Mouse (Mus musculus) midbrain, postnatal 0 days (tissue): ENCODE measurements at regions not wholly inside any gene's neighbourhood (a gene's known extent, or its start where the extent isn't known, plus 50 kb on each side); places are given as distances from the start of the nearest gene placed in this dataset.
A peak's percentile ranks its signal among the peaks of the same experiment; 100 is the strongest.

Experiments used
- ATAC-seq: fragments of 200-750 bp; cut with Nextera tagmentation; 2 replicates; pipeline ENCODE4 v1.8.0; 2017; ENCODE audit warnings: moderate number of reproducible peaks, mild to moderate bottlenecking, moderate TSS enrichment, moderate library complexity; ENCODE audit not compliant: low FRiP score
- DNase-seq: peaks from one replicate; pipeline ENCODE4 v3.0.0-alpha.2; 2015; ENCODE audit warnings: low spot score
- H3K27ac ChIP-seq: fragments of 300-500 bp; sonication (generic); 2 replicates; pipeline ENCODE4 v1.5.1; 2014; ENCODE audit warnings: low read depth, mild to moderate bottlenecking, low read length, mixed read lengths
- H3K27me3 ChIP-seq: fragments of 300-500 bp; sonication (generic); 2 replicates; pipeline ENCODE4 v1.6.1; 2014; ENCODE audit warnings: low read length, control low read depth, mixed read lengths; ENCODE audit not compliant: insufficient read depth
- H3K36me3 ChIP-seq: fragments of 300-500 bp; sonication (generic); 2 replicates; pipeline ENCODE4 v1.6.1; 2014; ENCODE audit warnings: low read length, control low read depth, mixed read lengths; ENCODE audit not compliant: insufficient read depth
- H3K4me1 ChIP-seq: fragments of 300-500 bp; sonication (generic); 2 replicates; pipeline ENCODE4 v1.6.1; 2014; ENCODE audit warnings: mild to moderate bottlenecking, control low read depth, antibody characterized with exemption, low read length, mixed read lengths; ENCODE audit not compliant: insufficient read depth
- H3K4me2 ChIP-seq: fragments of 300-500 bp; sonication (generic); 2 replicates; pipeline ENCODE4 v1.6.1; 2014; ENCODE audit warnings: low read depth, mild to moderate bottlenecking, low read length, mixed read lengths; ENCODE audit not compliant: poor library complexity, severe bottlenecking
- H3K4me3 ChIP-seq: fragments of 300-500 bp; sonication (generic); 2 replicates; pipeline ENCODE4 v1.5.1; 2014; ENCODE audit warnings: low read depth, mild to moderate bottlenecking, low read length, moderate library complexity
- H3K9ac ChIP-seq: fragments of 300-500 bp; sonication (generic); replicated peaks from 2 replicates; pipeline ENCODE4 v1.6.1; 2014; ENCODE audit warnings: mild to moderate bottlenecking, low read length, moderate library complexity, mixed read lengths; ENCODE audit not compliant: poor library complexity, severe bottlenecking
- H3K9me3 ChIP-seq: fragments of 300-500 bp; sonication (generic); 2 replicates; pipeline ENCODE4 v1.6.1; 2016; ENCODE audit warnings: low read length, control low read depth
- CTCF ChIP-seq: IDR thresholded peaks from 2 replicates; pipeline ENCODE4 v1.5.1; 2016; ENCODE audit warnings: antibody characterized with exemption, mild to moderate bottlenecking
- WGBS: fragments of 180-500 bp; shearing (Covaris S2); extraction: QIAGEN DNeasy Blood & Tissue Kit; methylation state at CpG from one replicate; pipeline ENCODE4 v1.1.7; 2014; 5-methylcytosine and 5-hydroxymethylcytosine counted together

DNA sequence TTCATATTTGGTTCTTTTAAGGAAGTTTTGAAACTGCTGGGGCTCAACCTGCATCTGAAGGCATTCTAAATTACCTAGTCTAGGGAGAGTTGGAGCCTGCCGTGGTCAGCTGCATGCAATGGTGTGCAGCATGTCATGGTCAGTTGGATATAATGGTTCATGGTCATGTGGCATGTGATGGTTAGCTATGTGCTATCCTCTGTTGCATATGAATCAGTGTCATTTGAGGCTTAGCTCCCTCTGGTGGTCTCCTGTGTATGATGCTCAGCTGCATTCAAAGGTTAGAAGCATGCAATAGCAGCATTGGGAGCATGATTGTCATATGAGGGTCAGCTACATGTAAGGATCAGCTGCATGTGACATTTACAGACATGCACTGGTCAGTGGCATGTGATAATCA lies 1894.0 kb upstream of the Lrrc6 start:
- WGBS, result 78% methylated on average over 1 of the region's 1 CpGs
- Histone ChIP-seq H3K27me3 (no peaks in the 10 kb centered on the region), H3K4me2 (no peak overlapping the region), H3K9ac (no peak overlapping the region), H3K36me3 (no peaks in the 10 kb centered on the region), H3K9me3 (no peaks in the 10 kb centered on the region), H3K27ac (no peak overlapping the region), H3K4me1 (no peaks in the 10 kb centered on the region), H3K4me3 (no peak overlapping the region)
- TF ChIP-seq CTCF, result peak; percentile 70
- DNase-seq, result peak; percentile 26
- ATAC-seq, result no peak

GRCm38 (mm10) chr15:68394157-68394556 lies 1893.4 kb upstream of the Lrrc6 start:
- Histone ChIP-seq H3K4me1 (no peaks in the 10 kb centered on the region), H3K36me3 (no peaks in the 10 kb centered on the region), H3K4me3 (no peak overlapping the region), H3K27ac (no peak overlapping the region), H3K4me2 (no peak overlapping the region), H3K9ac (no peak overlapping the region), H3K9me3 (no peaks in the 10 kb centered on the region), H3K27me3 (no peaks in the 10 kb centered on the region)
- no peak for DNase-seq
- ATAC-seq, result no peak
- WGBS, result 94% methylated on average over 4 of the region's 4 CpGs
- TF ChIP-seq CTCF, result no peak

GRCm38 (mm10) chr15:68391737-68392136 lies 1891.0 kb upstream of the Lrrc6 start:
- DNase-seq, result no peak
- Histone ChIP-seq H3K27me3 (no peaks in the 10 kb centered on the region), H3K4me2 (no peak overlapping the region), H3K27ac (no peak overlapping the region), H3K4me3 (no peak overlapping the region), H3K4me1 (no peaks in the 10 kb centered on the region), H3K36me3 (no peaks in the 10 kb centered on the region), H3K9ac (no peak overlapping the region), H3K9me3 (no peaks in the 10 kb centered on the region)
- no peak for ATAC-seq
- WGBS, result 42% methylated on average over 1 of the region's 1 CpGs
- no peak for TF ChIP-seq CTCF

DNA sequence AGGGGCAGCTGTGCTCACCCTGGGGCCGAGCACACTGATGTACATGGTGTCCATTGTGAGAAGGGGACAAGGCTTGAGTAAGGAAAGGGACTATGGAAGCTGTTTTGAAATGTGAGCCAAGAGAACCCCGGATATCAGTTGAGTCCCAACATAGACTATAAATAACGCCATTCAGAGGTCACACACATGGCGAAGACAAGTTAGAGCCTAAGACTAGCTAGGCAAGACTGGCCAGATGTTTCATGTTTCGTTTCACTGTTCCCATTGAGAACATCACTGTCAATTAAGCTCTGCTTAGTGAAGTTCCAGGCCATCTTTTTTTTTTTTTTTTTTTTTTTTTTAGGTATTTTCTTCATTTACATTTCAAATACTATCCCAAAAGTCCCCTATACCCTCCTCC lies 1889.1 kb upstream of the Lrrc6 start:
- Histone ChIP-seq H3K27ac (no peak overlapping the region), H3K4me3 (no peak overlapping the region), H3K36me3 (no peaks in the 10 kb centered on the region), H3K4me2 (no peak overlapping the region), H3K9ac (no peak overlapping the region), H3K9me3 (no peaks in the 10 kb centered on the region), H3K27me3 (no peaks in the 10 kb centered on the region), H3K4me1 (no peaks in the 10 kb centered on the region)
- DNase-seq, result no peak
- no peak for ATAC-seq
- no peak for TF ChIP-seq CTCF
- 93% methylated on average over 5 of the region's 5 CpGs for WGBS

- no peaks in the 10 kb centered on the region for H3K27me3 ChIP-seq
- no peak overlapping the region for H3K4me3 ChIP-seq
- no peak overlapping the region for H3K9ac ChIP-seq
- H3K36me3 ChIP-seq, result no peaks in the 10 kb centered on the region
- ATAC-seq (no peak), DNase-seq (no peak)
- H3K4me2 ChIP-seq, result no peak overlapping the region
- no peak overlapping the region for H3K27ac ChIP-seq
- no peaks in the 10 kb centered on the region for H3K4me1 ChIP-seq
- TF ChIP-seq CTCF, result no peak
- WGBS, result 91% methylated on average over 4 of the region's 4 CpGs
- H3K9me3 ChIP-seq, result no peaks in the 10 kb centered on the region
Observed at GRCm38 (mm10) chr15:68387349-68388065, 1886.8 kb upstream of the Lrrc6 start.

DNA sequence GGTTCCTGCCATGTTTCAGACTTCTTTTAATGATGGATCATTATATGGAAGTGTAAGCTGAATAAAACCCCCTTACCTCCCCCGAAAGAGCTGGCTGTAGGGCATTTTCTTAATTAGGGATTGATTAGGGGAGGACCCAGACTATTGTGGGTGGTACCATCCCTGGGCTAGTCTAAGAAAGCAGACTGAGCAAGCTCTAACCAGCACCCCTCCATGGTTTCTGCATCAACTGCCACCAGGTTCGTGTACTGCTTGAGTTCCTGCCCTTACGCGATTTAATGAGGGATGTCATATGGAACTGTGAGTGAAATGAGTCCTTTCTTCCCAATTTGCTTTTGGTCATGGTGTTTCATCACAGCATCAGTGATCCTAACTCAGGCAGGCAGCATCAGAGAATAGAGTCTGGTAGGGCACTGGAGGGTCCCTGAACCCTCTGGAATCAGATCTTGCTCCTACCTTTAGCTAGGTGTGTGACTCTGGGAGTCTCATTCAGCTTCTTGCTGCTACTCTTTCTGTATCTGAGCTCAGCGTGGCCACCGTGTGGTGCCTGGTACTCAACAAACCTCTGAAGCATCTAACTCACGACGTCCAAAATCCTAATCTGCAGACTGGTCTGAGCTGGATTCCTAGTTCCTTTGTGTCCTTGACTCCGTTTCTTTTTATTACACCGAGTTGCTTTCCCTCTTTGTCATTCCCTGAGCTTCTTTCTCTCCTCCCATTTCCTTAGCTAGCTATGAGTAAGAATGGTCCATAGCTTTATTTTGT lies 1884.0 kb upstream of the Lrrc6 start:
- Histone ChIP-seq H3K4me3 (no peak overlapping the region), H3K36me3 (no peaks in the 10 kb centered on the region), H3K4me1 (no peaks in the 10 kb centered on the region), H3K9me3 (no peaks in the 10 kb centered on the region), H3K4me2 (no peak overlapping the region), H3K27me3 (no peaks in the 10 kb centered on the region), H3K9ac (no peak overlapping the region), H3K27ac (no peak overlapping the region)
- TF ChIP-seq CTCF, result peak; percentile 39
- DNase-seq (no peak), ATAC-seq (0 out of 2 replicates have a peak, but pooled peaks have one; percentile 44)
- 34% methylated on average over 10 of the region's 10 CpGs for WGBS
